Mouse (Mus musculus): ENCODE results near the gene Lrrc8a. TPM values are rescaled to one million over a fixed set of nuclear protein-coding genes. Genes with fewer than 3 reads are reported as not detected.
A peak's percentile ranks its signal among the peaks of the same experiment; 100 is the strongest.

The Lrrc8a gene
- polyA plus RNA-seq, 1 experiment from 2014 or later: 30.6 TPM

DNA sequence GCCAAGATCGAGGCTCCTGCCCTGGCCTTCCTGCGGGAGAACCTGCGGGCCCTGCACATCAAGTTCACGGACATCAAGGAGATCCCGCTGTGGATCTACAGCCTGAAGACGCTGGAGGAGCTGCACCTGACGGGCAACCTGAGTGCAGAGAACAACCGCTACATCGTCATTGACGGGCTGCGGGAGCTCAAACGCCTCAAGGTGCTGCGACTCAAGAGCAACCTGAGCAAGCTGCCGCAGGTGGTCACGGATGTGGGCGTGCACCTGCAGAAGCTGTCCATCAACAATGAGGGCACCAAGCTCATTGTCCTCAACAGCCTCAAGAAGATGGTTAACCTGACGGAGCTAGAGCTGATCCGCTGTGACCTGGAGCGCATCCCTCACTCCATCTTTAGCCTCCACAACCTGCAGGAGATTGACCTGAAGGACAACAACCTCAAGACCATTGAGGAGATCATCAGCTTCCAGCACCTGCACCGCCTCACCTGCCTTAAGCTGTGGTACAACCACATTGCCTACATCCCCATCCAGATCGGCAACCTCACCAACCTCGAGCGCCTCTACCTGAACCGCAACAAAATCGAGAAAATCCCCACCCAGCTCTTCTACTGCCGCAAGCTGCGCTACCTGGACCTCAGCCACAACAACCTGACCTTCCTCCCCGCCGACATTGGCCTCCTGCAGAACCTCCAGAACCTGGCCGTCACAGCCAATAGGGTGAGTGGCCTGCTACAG, 19.3 kb downstream of the Lrrc8a start:
- Histone ChIP-seq H3K4me1 (no peaks in the 10 kb centered on the region; the same call in 1 of the 2 replicates), H3K4me2 (replicated peaks) (no peak overlapping the region), H3K9ac (no peak overlapping the region), H3K4me3 (no peak overlapping the region), H3K36me3 (peaks cover 84% of the 10 kb centered on the region), H3K27me3 (replicated peaks) (no peaks in the 10 kb centered on the region), H3K9me3 (no peaks in the 10 kb centered on the region), H3K27ac (no peak overlapping the region)
- 97% methylated on average over 30 of the region's 30 CpGs for WGBS
- no peak for ATAC-seq (ENCODE audit: low FRiP score, low read depth)

DNA sequence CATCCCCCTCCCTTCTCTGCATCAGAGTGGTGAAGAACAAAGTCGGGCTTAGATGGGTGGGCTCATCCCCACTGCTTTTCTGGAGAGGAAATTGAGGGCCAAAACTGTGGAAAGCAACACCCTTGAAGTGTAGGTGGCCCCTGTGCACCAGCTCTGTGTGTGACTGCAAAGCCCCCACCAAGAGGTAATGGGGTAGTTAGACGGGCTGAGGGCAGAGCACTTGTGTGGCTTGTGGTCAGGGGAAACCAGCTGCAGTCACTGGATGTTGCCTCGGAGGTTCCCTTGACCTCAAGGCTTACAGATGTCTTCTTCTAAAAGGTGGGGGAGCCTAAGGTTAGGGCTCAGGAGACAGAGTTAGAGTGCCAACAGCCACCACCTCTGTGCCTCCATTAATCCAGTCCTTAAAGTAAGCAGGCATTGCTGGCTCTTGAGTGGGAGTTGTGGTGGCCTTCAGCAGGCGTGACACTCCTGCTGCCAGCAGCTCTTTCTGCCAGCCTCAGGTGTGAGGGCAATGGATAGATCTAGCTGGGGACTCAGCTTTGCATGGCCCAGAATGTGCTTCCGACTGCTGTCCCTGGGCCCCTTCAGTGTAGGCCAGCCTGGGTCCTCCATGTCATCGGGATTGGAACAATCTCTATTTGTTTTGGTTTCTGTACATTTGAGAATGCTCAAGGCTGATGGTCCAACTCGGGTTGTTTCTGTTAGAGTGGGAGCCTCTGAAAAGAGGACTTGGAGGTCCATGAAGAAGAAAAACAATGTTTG, 20.4 kb downstream of the Lrrc8a start:
- H3K27ac ChIP-seq: no peak overlapping the region
- ATAC-seq (ENCODE audit: low FRiP score, low read depth): no peak
- H3K9me3 ChIP-seq: no peaks in the 10 kb centered on the region
- H3K4me2 ChIP-seq (replicated peaks): no peak overlapping the region
- H3K4me1 ChIP-seq: no peaks in the 10 kb centered on the region; the same call in 1 of the 2 replicates
- H3K27me3 ChIP-seq (replicated peaks): no peaks in the 10 kb centered on the region
- 91% methylated on average over 7 of the region's 7 CpGs for WGBS
- H3K4me3 ChIP-seq: no peak overlapping the region
- H3K36me3 ChIP-seq: peaks cover 84% of the 10 kb centered on the region
- H3K9ac ChIP-seq: no peak overlapping the region

- Histone ChIP-seq H3K27me3 (replicated peaks) (no peaks in the 10 kb centered on the region), H3K4me2 (replicated peaks) (no peak overlapping the region), H3K36me3 (peaks cover 88% of the 10 kb centered on the region), H3K9ac (no peak overlapping the region), H3K27ac (no peak overlapping the region), H3K9me3 (no peaks in the 10 kb centered on the region), H3K4me1 (no peaks in the 10 kb centered on the region; the same call in 1 of the 2 replicates), H3K4me3 (no peak overlapping the region)
- ATAC-seq (ENCODE audit: low FRiP score, low read depth): no peak
- 92% methylated on average over 4 of the region's 4 CpGs for WGBS
Measured at GRCm38 (mm10) chr2:30258600-30258999, 21.1 kb downstream of the Lrrc8a start.

DNA sequence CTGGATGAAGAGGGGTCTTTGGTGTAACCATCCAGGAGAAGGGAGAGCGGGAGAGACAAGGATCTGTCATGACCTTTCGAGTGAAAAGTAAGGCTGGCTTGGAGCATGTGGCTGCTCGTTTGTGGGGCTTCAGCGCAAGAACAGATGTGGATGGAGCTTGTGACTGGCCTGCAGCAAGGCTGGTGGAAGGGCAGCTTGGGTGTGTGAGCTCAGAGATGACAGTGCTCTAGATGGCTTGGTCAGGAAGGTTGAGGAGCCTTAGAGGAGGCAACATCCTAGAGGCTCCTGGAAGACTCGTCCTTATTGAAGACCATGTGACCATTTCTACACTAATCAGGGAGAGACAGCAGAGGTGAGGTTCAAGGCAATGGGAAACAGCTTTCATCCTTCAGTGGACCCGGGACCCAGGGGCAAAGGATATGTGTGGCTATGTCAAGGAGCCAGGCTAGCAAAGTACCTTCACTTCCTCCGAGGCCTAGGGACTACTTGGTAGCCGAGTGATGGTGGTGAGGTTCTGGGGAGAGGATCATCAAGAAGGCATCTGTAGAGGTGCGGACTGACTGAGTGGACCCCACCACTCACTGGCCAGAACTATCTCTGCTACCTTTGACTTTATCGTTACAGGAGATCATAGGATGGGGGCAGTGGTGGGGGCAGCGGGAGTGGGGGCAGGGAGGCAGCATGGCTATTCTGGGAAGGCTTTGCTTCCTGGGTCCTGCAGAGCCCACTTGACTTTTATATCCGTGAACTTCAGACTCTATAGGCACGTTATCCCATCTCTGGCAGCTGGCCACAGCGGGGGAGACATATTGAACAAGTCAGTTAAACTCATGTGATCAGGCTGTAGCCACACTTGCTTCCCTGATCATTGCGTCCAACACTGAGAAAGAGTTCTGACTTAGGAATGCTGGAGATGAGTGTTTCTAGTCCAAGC, 21.9 kb downstream of the Lrrc8a start:
- no peak for ATAC-seq (ENCODE audit: low FRiP score, low read depth)
- Histone ChIP-seq H3K27me3 (replicated peaks) (no peaks in the 10 kb centered on the region), H3K27ac (no peak overlapping the region), H3K4me3 (no peak overlapping the region), H3K4me2 (replicated peaks) (no peak overlapping the region), H3K4me1 (no peaks in the 10 kb centered on the region; the same call in 1 of the 2 replicates), H3K36me3 (peaks cover 95% of the 10 kb centered on the region), H3K9me3 (no peaks in the 10 kb centered on the region), H3K9ac (no peak overlapping the region)
- 90% methylated on average over 15 of the region's 15 CpGs for WGBS

GRCm38 (mm10) chr2:30261064-30261736, 23.7 kb downstream of the Lrrc8a start:
- H3K27me3 ChIP-seq (replicated peaks): no peaks in the 10 kb centered on the region
- H3K27ac ChIP-seq: no peak overlapping the region
- peaks cover 85% of the 10 kb centered on the region for H3K36me3 ChIP-seq
- no peak overlapping the region for H3K4me2 ChIP-seq (replicated peaks)
- no peak overlapping the region for H3K9ac ChIP-seq
- H3K9me3 ChIP-seq: no peaks in the 10 kb centered on the region
- H3K4me1 ChIP-seq: peaks cover 11% of the 10 kb centered on the region
- no peak for ATAC-seq (ENCODE audit: low FRiP score, low read depth)
- WGBS: 93% methylated on average over 4 of the region's 4 CpGs
- H3K4me3 ChIP-seq: no peak overlapping the region

DNA sequence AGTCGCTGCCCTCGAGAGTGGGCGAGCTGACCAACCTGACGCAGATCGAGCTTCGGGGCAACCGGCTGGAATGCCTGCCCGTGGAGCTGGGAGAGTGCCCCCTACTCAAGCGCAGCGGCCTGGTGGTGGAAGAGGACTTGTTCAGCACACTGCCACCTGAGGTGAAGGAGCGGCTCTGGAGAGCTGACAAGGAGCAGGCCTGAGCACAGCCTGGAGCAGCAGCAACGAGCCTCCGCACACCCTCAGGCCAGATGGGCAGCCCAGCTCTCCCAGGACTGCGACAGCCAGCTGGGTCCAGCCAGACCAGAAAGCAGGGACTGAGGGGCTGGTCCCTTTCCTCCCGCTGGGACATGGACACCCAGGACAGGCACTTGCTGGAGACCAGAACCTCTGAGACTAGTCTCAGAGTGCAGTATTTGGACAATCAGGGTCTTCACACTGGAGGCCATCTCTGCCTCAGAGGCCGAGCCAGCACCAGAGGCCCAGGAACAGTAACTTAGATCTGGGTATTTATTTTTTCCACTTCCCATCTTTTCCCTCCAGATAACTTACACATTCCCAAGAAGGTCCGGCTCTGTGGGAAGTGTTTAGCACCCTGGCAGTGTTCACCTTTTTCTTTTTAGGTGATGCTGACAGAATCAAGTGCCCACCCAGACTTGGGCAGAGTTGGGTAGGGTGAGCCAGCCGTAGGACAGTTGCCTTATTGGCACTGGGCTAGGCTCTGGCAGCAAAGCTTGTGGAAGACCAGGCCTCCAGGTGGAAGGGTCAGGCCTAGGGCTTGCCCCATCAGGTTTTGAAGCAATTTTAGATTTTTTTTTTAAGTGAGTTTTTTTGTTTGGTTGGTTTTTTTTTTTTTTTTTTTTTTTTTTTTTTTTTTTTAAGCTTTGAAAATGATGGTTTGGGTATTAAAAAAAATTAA, 24.7 kb downstream of the Lrrc8a start:
- WGBS: 93% methylated on average over 18 of the region's 18 CpGs

DNA sequence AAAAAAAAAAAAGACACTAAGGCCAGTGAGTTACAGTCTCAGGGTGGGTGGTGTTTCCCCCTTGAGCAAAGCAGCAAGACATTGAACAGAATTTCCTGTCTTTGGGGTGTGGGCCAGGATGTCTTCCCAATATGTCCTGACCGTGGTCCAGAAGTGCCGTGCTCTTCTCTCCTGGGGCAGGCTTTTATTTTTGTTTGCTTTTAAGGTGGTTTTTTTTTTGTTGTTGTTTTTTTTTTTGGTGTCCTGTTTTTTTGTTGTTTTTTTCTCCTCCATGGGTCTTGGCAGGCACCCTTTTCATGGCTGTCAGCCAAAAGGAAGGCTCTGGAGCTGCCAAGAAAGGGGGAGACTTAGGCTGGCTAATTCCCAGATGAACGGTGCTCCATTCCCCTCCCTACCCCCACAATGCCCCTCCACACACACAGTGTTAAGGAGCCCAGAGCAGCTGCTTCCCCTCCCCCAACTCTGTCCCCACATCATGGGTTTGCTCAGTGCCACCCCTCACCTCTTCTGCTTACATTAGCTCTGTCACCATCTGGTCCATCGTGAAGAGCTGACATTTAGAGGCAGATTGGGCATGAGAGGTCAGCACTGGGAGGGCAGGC, 25.4 kb downstream of the Lrrc8a start:
- ATAC-seq (ENCODE audit: low FRiP score, low read depth): no peak
- 75% methylated on average over 4 of the region's 4 CpGs for WGBS
- no peaks in the 10 kb centered on the region for H3K9me3 ChIP-seq
- H3K27me3 ChIP-seq (replicated peaks): no peaks in the 10 kb centered on the region
- H3K4me2 ChIP-seq (replicated peaks): no peak overlapping the region
- H3K4me1 ChIP-seq: peaks cover 12% of the 10 kb centered on the region
- H3K4me3 ChIP-seq: no peak overlapping the region
- peaks cover 68% of the 10 kb centered on the region for H3K36me3 ChIP-seq
- H3K9ac ChIP-seq: no peak overlapping the region
- H3K27ac ChIP-seq: no peak overlapping the region

More for the DNA sequence above, 24.7 kb downstream of the Lrrc8a start:
- Histone ChIP-seq H3K4me3 (no peak overlapping the region), H3K9ac (no peak overlapping the region), H3K4me1 (peaks cover 12% of the 10 kb centered on the region), H3K36me3 (peaks cover 75% of the 10 kb centered on the region), H3K27me3 (replicated peaks) (no peaks in the 10 kb centered on the region), H3K4me2 (replicated peaks) (no peak overlapping the region), H3K27ac (no peak overlapping the region), H3K9me3 (no peaks in the 10 kb centered on the region)
- ATAC-seq (ENCODE audit: low FRiP score, low read depth): no peak

DNA sequence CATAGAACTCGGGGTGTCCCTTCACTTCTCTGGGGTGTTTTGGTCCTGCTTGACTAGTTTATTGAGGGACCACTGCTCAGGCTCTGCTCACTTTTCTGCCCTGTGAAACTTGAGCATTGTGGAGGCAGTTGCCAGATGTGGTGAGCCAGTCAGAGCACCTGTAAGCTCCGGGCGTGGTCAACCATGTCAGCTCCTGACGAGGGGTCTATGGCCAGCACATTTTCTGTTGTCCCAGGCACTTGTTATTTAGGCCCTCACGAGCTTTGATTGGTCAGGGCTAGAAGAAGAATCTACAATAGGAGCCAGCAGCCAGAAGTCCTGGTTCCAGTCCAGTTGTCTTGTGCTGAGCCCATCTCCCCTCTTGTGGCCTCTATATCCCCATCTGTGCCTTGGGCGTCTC, 26.3 kb downstream of the Lrrc8a start:
- Histone ChIP-seq H3K9ac (no peak overlapping the region), H3K4me3 (no peak overlapping the region), H3K27me3 (replicated peaks) (no peaks in the 10 kb centered on the region), H3K36me3 (peaks cover 59% of the 10 kb centered on the region), H3K4me2 (replicated peaks) (no peak overlapping the region), H3K27ac (no peak overlapping the region), H3K9me3 (no peaks in the 10 kb centered on the region), H3K4me1 (peaks cover 12% of the 10 kb centered on the region)
- WGBS: 90% methylated on average over 6 of the region's 6 CpGs
- ATAC-seq (ENCODE audit: low FRiP score, low read depth): no peak

DNA sequence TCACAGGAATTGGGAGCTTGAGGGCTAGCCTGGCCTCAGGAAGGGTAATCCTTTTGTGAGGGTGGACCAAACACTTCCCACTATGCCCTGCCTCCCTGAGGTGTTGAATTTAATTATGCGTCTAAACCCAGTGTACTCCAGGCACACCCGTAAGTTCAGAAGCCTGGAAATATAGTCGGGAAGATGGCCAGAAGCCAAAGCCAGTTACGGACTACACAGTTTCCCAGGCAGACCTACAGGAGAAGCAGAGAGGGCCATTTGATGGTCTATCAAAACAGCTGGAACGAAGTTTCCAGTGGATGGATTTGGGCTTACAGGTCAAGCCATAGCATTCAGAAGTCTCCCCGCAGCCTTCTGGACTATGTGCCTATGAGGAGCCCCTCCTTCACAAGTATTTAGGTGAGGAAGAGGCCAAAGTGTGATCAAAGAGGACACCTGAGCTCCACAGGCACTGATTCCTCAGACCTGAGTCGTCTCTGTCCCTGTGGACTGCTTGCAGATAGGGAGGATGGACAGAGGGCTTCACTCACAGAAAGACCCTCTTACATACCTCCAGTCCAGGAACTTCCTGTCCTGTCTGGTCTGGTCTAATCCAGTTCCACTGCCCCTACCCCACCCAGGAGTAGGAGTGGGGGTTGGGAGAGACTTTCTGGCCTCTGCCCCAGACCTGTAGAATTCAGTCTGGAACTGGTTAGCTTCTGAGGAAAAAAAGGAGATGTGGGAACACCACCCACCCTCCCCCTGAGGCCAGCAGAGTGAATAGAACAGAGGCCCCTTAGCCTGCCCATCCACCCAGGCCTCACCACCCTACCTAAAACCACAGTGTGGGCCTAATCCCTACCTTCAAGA, 27.4 kb downstream of the Lrrc8a start:
- H3K4me1 ChIP-seq: peaks cover 12% of the 10 kb centered on the region
- no peaks in the 10 kb centered on the region for H3K9me3 ChIP-seq
- peaks cover 48% of the 10 kb centered on the region for H3K36me3 ChIP-seq
- H3K27me3 ChIP-seq (replicated peaks): no peaks in the 10 kb centered on the region
- 87% methylated on average over 7 of the region's 7 CpGs for WGBS
- no peak for ATAC-seq (ENCODE audit: low FRiP score, low read depth)
- no peak overlapping the region for H3K27ac ChIP-seq
- H3K9ac ChIP-seq: no peak overlapping the region
- no peak overlapping the region for H3K4me3 ChIP-seq
- H3K4me2 ChIP-seq (replicated peaks): no peak overlapping the region

- Histone ChIP-seq H3K4me2 (replicated peaks) (no peak within 1 kb of the TSS), H3K4me3 (no peak within 1 kb of the TSS), H3K9ac (no peak within 1 kb of the TSS), H3K27me3 (replicated peaks) (no peaks in the 10 kb centered on the region), H3K9me3 (no peaks in the 10 kb centered on the region), H3K36me3 (peaks cover 40% of the 10 kb centered on the region), H3K27ac (0 out of 2 replicates have a peak within 1 kb of the TSS, but pooled peaks have one; percentile 42), H3K4me1 (peaks cover 12% of the 10 kb centered on the region)
- no peak for ATAC-seq (ENCODE audit: low FRiP score, low read depth)
- 49% methylated on average over 5 of the region's 5 CpGs for WGBS
Measured at GRCm38 (mm10) chr2:30265767-30266253, 28.3 kb downstream of the Lrrc8a start, which contains the start of gene Phyhd1. Gene Phyhd1 (plus strand): TSS chr2:30266203.
